Mouse (Mus musculus): Measurements from ENCODE around the gene Entpd2. TPM values are rescaled to one million over a fixed set of nuclear protein-coding genes. Genes with fewer than 3 reads are reported as not detected.

Entpd2 gene
- polyA plus RNA-seq, 1 experiment from 2014 or later: 2.0 TPM

GRCm38 (mm10) chr2:25442682-25443081 lies 47.0 kb downstream of the Entpd2 start:
- no peak for ATAC-seq (ENCODE audit: low FRiP score, low TSS enrichment)
- Histone ChIP-seq H3K27ac (replicated peaks; ENCODE audit: low read depth, low read length) (no peak overlapping the region), H3K4me2 (ENCODE audit: low read length) (no peak overlapping the region), H3K9ac (replicated peaks; ENCODE audit: low read length) (no peak overlapping the region), H3K9me3 (ENCODE audit: control insufficient read depth, low read length) (no peaks in the 10 kb centered on the region), H3K36me3 (ENCODE audit: control insufficient read depth, insufficient read depth, low read length) (peaks cover 97% of the 10 kb centered on the region), H3K4me3 (replicated peaks; ENCODE audit: low read depth, low read length) (no peak overlapping the region), H3K27me3 (ENCODE audit: control insufficient read depth, insufficient read depth, low read length) (no peaks in the 10 kb centered on the region), H3K4me1 (ENCODE audit: control insufficient read depth, insufficient read depth, low read length) (no peaks in the 10 kb centered on the region)
- WGBS: 92% methylated on average over 14 of the region's 14 CpGs
- DNase-seq: no peak

Small RNA genes within 50 kb of the gene (microRNA-seq; reads per million reads assigned to microRNA genes)
- 0.73 reads per million for gene Mir3087

Other genes starting within 250 kb of the Entpd2 start
- gene Nrarp, start 215.1 kb upstream of the Entpd2 start, polyA plus RNA-seq (2014; fragmentation: Nextera tagmentation; extraction: Ambion mirVana): 13.0 and 20.8 TPM in 2 replicates
- 0.66 and 1.1 TPM in 2 replicates for gene Tor4a, start 199.0 kb upstream of the Entpd2 start, polyA plus RNA-seq (2014; fragmentation: Nextera tagmentation; extraction: Ambion mirVana)
- gene Nelfb, start 184.4 kb upstream of the Entpd2 start, polyA plus RNA-seq (2014; fragmentation: Nextera tagmentation; extraction: Ambion mirVana): 82.6 and 98.7 TPM in 2 replicates
- gene Stpg3, start 181.2 kb upstream of the Entpd2 start, polyA plus RNA-seq (2014; fragmentation: Nextera tagmentation; extraction: Ambion mirVana): 0.16 TPM in 1 of 2 replicates, not detected in the other
- not detected in 2 replicates for gene Fam166a, start 177.1 kb upstream of the Entpd2 start, polyA plus RNA-seq (2014; fragmentation: Nextera tagmentation; extraction: Ambion mirVana)
- gene Tubb4b, start 171.2 kb upstream of the Entpd2 start, polyA plus RNA-seq (2014; fragmentation: Nextera tagmentation; extraction: Ambion mirVana): 319 and 339 TPM in 2 replicates
- not detected in 2 replicates for gene Slc34a3, start 161.5 kb upstream of the Entpd2 start, polyA plus RNA-seq (2014; fragmentation: Nextera tagmentation; extraction: Ambion mirVana)
- gene Rnf224, start 159.1 kb upstream of the Entpd2 start, polyA plus RNA-seq (2014; fragmentation: Nextera tagmentation; extraction: Ambion mirVana): not detected in 2 replicates
- 138 and 147 TPM in 2 replicates for gene Rnf208, start 153.6 kb upstream of the Entpd2 start, polyA plus RNA-seq (2014; fragmentation: Nextera tagmentation; extraction: Ambion mirVana)
- gene Cysrt1, start 153.4 kb upstream of the Entpd2 start, polyA plus RNA-seq (2014; fragmentation: Nextera tagmentation; extraction: Ambion mirVana): not detected in 2 replicates
- gene AL732309.1, start 149.0 kb upstream of the Entpd2 start, polyA plus RNA-seq (2014; fragmentation: Nextera tagmentation; extraction: Ambion mirVana): 3.7 and 5.1 TPM in 2 replicates
- 11.3 and 12.9 TPM in 2 replicates for gene Tmem203, start 140.4 kb upstream of the Entpd2 start, polyA plus RNA-seq (2014; fragmentation: Nextera tagmentation; extraction: Ambion mirVana)
- gene Tprn, start 133.3 kb upstream of the Entpd2 start, polyA plus RNA-seq (2014; fragmentation: Nextera tagmentation; extraction: Ambion mirVana): 13.1 and 13.3 TPM in 2 replicates
- 196 TPM in 2 replicates for gene Ssna1, start 123.4 kb upstream of the Entpd2 start, polyA plus RNA-seq (2014; fragmentation: Nextera tagmentation; extraction: Ambion mirVana)
- 112 and 117 TPM in 2 replicates for gene Anapc2, start 123.4 kb upstream of the Entpd2 start, polyA plus RNA-seq (2014; fragmentation: Nextera tagmentation; extraction: Ambion mirVana)
- not detected in 2 replicates for gene Tmem210, start 107.7 kb upstream of the Entpd2 start, polyA plus RNA-seq (2014; fragmentation: Nextera tagmentation; extraction: Ambion mirVana)
- 0.30 TPM in 1 of 2 replicates, not detected in the other for gene Lrrc26, start 106.0 kb upstream of the Entpd2 start, polyA plus RNA-seq (2014; fragmentation: Nextera tagmentation; extraction: Ambion mirVana)
- gene Grin1, start 76.7 kb upstream of the Entpd2 start, polyA plus RNA-seq (2014; fragmentation: Nextera tagmentation; extraction: Ambion mirVana): 40.5 and 41.3 TPM in 2 replicates
- gene Man1b1, start 63.5 kb upstream of the Entpd2 start, polyA plus RNA-seq (2014; fragmentation: Nextera tagmentation; extraction: Ambion mirVana): 71.2 and 78.7 TPM in 2 replicates
- gene Dpp7, start 39.5 kb upstream of the Entpd2 start, polyA plus RNA-seq (2014; fragmentation: Nextera tagmentation; extraction: Ambion mirVana): 19.2 and 19.8 TPM in 2 replicates
- 2.6 and 5.3 TPM in 2 replicates for gene Uap1l1, start 30.2 kb upstream of the Entpd2 start, polyA plus RNA-seq (2014; fragmentation: Nextera tagmentation; extraction: Ambion mirVana)
- 13.0 and 15.4 TPM in 2 replicates for gene Sapcd2, start 23.6 kb upstream of the Entpd2 start, polyA plus RNA-seq (2014; fragmentation: Nextera tagmentation; extraction: Ambion mirVana)
- 374 and 422 TPM in 2 replicates for gene Npdc1, start 3.5 kb downstream of the Entpd2 start, polyA plus RNA-seq (2014; fragmentation: Nextera tagmentation; extraction: Ambion mirVana)
- gene Fut7, start 27.4 kb downstream of the Entpd2 start, polyA plus RNA-seq (2014; fragmentation: Nextera tagmentation; extraction: Ambion mirVana): 0.17 and 0.26 TPM in 2 replicates
- gene Abca2, start 32.8 kb downstream of the Entpd2 start, polyA plus RNA-seq (2014; fragmentation: Nextera tagmentation; extraction: Ambion mirVana): 16.9 and 17.7 TPM in 2 replicates
- gene Clic3, start 61.0 kb downstream of the Entpd2 start, polyA plus RNA-seq (2014; fragmentation: Nextera tagmentation; extraction: Ambion mirVana): 1.7 and 1.9 TPM in 2 replicates
- gene Paxx, start 65.2 kb downstream of the Entpd2 start, polyA plus RNA-seq (2014; fragmentation: Nextera tagmentation; extraction: Ambion mirVana): 95.4 and 126 TPM in 2 replicates
- 3.7 and 71.9 TPM in 2 replicates for gene Ptgds, start 74.2 kb downstream of the Entpd2 start, polyA plus RNA-seq (2014; fragmentation: Nextera tagmentation; extraction: Ambion mirVana)
- not detected in 2 replicates for gene Lcn12, start 98.0 kb downstream of the Entpd2 start, polyA plus RNA-seq (2014; fragmentation: Nextera tagmentation; extraction: Ambion mirVana)
- 110 and 117 TPM in 2 replicates for gene Fbxw5, start 104.9 kb downstream of the Entpd2 start, polyA plus RNA-seq (2014; fragmentation: Nextera tagmentation; extraction: Ambion mirVana)
- gene C8g, start 105.8 kb downstream of the Entpd2 start, polyA plus RNA-seq (2014; fragmentation: Nextera tagmentation; extraction: Ambion mirVana): 5.5 and 6.1 TPM in 2 replicates
- 17.3 and 19.2 TPM in 2 replicates for gene Traf2, start 151.1 kb downstream of the Entpd2 start, polyA plus RNA-seq (2014; fragmentation: Nextera tagmentation; extraction: Ambion mirVana)
- gene Edf1, start 162.0 kb downstream of the Entpd2 start, polyA plus RNA-seq (2014; fragmentation: Nextera tagmentation; extraction: Ambion mirVana): 318 and 409 TPM in 2 replicates
- gene Mamdc4, start 179.0 kb downstream of the Entpd2 start, polyA plus RNA-seq (2014; fragmentation: Nextera tagmentation; extraction: Ambion mirVana): 2.1 and 3.9 TPM in 2 replicates
- gene Phpt1, start 179.3 kb downstream of the Entpd2 start, polyA plus RNA-seq (2014; fragmentation: Nextera tagmentation; extraction: Ambion mirVana): 167 and 206 TPM in 2 replicates
- 8.8 and 9.2 TPM in 2 replicates for gene Ajm1, start 185.9 kb downstream of the Entpd2 start, polyA plus RNA-seq (2014; fragmentation: Nextera tagmentation; extraction: Ambion mirVana)
- gene Rabl6, start 212.6 kb downstream of the Entpd2 start, polyA plus RNA-seq (2014; fragmentation: Nextera tagmentation; extraction: Ambion mirVana): 60.9 and 62.6 TPM in 2 replicates
- gene Ccdc183, start 221.8 kb downstream of the Entpd2 start, polyA plus RNA-seq (2014; fragmentation: Nextera tagmentation; extraction: Ambion mirVana): 0.28 and 0.33 TPM in 2 replicates
- gene Tmem141, start 226.1 kb downstream of the Entpd2 start, polyA plus RNA-seq (2014; fragmentation: Nextera tagmentation; extraction: Ambion mirVana): 38.4 and 46.5 TPM in 2 replicates
- gene Fcna, start 232.2 kb downstream of the Entpd2 start, polyA plus RNA-seq (2014; fragmentation: Nextera tagmentation; extraction: Ambion mirVana): 2.8 TPM in 1 of 2 replicates, not detected in the other

Measured in midbrain, embryonic 14.5 days (tissue).